Mouse (Mus musculus) neural tube, embryonic 15.5 days (tissue): ENCODE measurements at regions not wholly inside any gene's neighbourhood (a gene's known extent, or its start where the extent isn't known, plus 50 kb on each side); places are given as distances from the start of the nearest gene placed in this dataset.

Source experiments
- ATAC-seq: fragments of 200-750 bp; cut with Nextera tagmentation; 2 replicates; pipeline ENCODE4 v1.8.0; 2017; ENCODE audit warnings: mild to moderate bottlenecking, moderate TSS enrichment, moderate library complexity; ENCODE audit not compliant: low FRiP score
- H3K27ac ChIP-seq: fragments of 300-500 bp; sonication (generic); replicated peaks from 2 replicates; pipeline ENCODE4 v1.5.1; 2015; ENCODE audit warnings: mild to moderate bottlenecking, inconsistent platforms
- H3K27me3 ChIP-seq: fragments of 300-500 bp; sonication (generic); replicated peaks from 2 replicates; pipeline ENCODE4 v1.6.1; 2015; ENCODE audit warnings: inconsistent platforms
- H3K36me3 ChIP-seq: fragments of 300-500 bp; sonication (generic); 2 replicates; pipeline ENCODE4 v1.6.1; 2015; ENCODE audit warnings: inconsistent platforms
- H3K4me1 ChIP-seq: fragments of 300-500 bp; sonication (generic); 2 replicates; pipeline ENCODE4 v1.6.1; 2015; ENCODE audit warnings: inconsistent platforms
- H3K4me2 ChIP-seq: fragments of 300-500 bp; sonication (generic); 2 replicates; pipeline ENCODE4 v1.6.1; 2015; ENCODE audit warnings: inconsistent platforms, mild to moderate bottlenecking, moderate library complexity
- H3K4me3 ChIP-seq: fragments of 300-500 bp; sonication (generic); replicated peaks from 2 replicates; pipeline ENCODE4 v1.5.1; 2015; ENCODE audit warnings: mild to moderate bottlenecking, inconsistent platforms
- H3K9ac ChIP-seq: fragments of 300-500 bp; sonication (generic); replicated peaks from 2 replicates; pipeline ENCODE4 v1.6.1; 2015; ENCODE audit warnings: mild to moderate bottlenecking, inconsistent platforms
- H3K9me3 ChIP-seq: fragments of 300-500 bp; sonication (generic); replicated peaks from 2 replicates; pipeline ENCODE4 v1.6.1; 2016; ENCODE audit warnings: inconsistent platforms
- WGBS: fragments of 180-500 bp; shearing (Covaris S2); methylation state at CpG from one replicate; pipeline ENCODE4 v1.1.7; 2015; ENCODE audit warnings: mixed read lengths; 5-methylcytosine and 5-hydroxymethylcytosine counted together

DNA sequence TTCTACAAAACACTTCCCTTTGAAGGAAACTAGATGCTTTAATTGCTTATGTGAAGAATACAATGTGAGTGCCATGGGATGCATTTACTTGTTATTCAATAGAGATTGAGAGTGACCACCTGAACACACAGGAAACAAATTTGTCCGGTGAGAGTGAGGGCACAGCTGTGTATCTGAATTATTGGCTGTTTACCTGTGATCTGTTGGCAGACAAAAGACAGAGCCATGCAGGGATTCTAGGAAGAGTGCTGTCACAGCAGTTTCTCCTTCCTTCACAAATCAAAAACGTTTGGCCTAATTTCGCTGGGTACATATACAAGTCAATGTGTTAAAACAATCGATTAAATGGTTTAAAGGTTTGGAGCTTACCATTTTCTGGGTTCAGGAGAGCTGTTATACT is 202.9 kb upstream of the Tyrp1 start:
- H3K4me3 ChIP-seq: no peak overlapping the region
- H3K9ac ChIP-seq: no peak overlapping the region
- H3K27me3 ChIP-seq: no peaks in the 10 kb centered on the region
- no peak overlapping the region for H3K27ac ChIP-seq
- H3K4me2 ChIP-seq: no peak overlapping the region
- 73% methylated on average over 4 of the region's 4 CpGs for WGBS
- H3K4me1 ChIP-seq: no peaks in the 10 kb centered on the region
- H3K9me3 ChIP-seq: no peaks in the 10 kb centered on the region
- no peak for ATAC-seq
- H3K36me3 ChIP-seq: no peaks in the 10 kb centered on the region

DNA sequence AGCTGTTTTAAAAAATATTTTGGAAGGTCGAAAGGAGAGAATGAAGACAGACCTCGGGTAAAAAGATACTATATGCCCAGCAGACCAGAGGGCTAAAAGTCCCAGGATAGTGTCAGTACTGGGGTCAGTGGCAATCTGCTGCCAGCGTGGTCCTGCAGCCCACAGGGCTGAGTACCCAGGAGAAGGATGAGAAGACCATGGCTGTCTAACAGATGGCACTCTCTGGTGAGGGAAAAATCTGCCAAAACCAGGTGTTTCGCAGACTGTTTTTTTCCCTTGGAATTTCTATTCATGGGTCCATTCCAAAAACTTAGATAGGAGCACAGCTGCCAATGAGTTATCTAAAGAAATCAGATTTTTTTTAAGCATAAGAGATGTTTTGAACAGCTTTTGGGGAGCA is 202.5 kb upstream of the Tyrp1 start:
- H3K27me3 ChIP-seq: no peaks in the 10 kb centered on the region
- H3K36me3 ChIP-seq: no peaks in the 10 kb centered on the region
- no peaks in the 10 kb centered on the region for H3K4me1 ChIP-seq
- H3K4me2 ChIP-seq: no peak overlapping the region
- no peak for ATAC-seq
- H3K27ac ChIP-seq: no peak overlapping the region
- no peaks in the 10 kb centered on the region for H3K9me3 ChIP-seq
- 74% methylated on average over 4 of the region's 4 CpGs for WGBS
- no peak overlapping the region for H3K4me3 ChIP-seq
- no peak overlapping the region for H3K9ac ChIP-seq

DNA sequence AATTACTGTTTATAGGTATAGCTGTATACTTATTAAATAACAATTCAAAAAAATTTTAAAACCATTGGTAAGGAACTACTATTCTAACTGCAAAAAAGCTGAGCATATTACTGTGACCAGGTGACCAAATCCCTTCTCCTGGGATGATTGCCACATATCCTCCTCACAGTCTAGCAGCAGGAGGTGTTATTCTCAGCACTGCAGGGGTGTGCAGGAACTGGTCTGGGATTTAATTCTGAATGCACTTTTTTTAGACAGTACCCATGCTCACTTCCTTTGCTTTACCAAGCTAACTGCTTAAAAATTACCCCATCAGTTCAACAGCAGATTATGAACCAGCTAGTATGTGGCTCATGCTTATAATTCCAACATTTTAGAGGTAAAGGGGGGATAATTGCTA is 195.5 kb upstream of the Tyrp1 start:
- no peak overlapping the region for H3K9ac ChIP-seq

More for the DNA sequence above, 195.5 kb upstream of the Tyrp1 start:
- H3K27ac ChIP-seq: no peak overlapping the region
- no peaks in the 10 kb centered on the region for H3K36me3 ChIP-seq
- no peak overlapping the region for H3K4me3 ChIP-seq
- ATAC-seq: no peak
- no peaks in the 10 kb centered on the region for H3K9me3 ChIP-seq
- no peak overlapping the region for H3K4me2 ChIP-seq
- no peaks in the 10 kb centered on the region for H3K27me3 ChIP-seq
- H3K4me1 ChIP-seq: no peaks in the 10 kb centered on the region
